Mouse (Mus musculus) midbrain, embryonic 14.5 days (tissue): ENCODE measurements around the gene Rsph3b. TPM values are rescaled to one million over a fixed set of nuclear protein-coding genes. Genes with fewer than 3 reads are reported as not detected.

ENCODE experiments used
- ATAC-seq: fragments of 200-750 bp; cut with Nextera tagmentation; 2 replicates; pipeline ENCODE4 v1.8.0; 2017; ENCODE audit warnings: moderate number of reproducible peaks, moderate library complexity; ENCODE audit not compliant: low FRiP score, low TSS enrichment
- DNase-seq: peaks from one replicate; pipeline ENCODE4 v3.0.0-alpha.2; 2015
- H3K27ac ChIP-seq: fragments of 300-500 bp; sonication (generic); replicated peaks from 2 replicates; pipeline ENCODE4 v1.5.1; 2014; ENCODE audit warnings: mild to moderate bottlenecking, low read depth, low read length, moderate library complexity
- H3K27me3 ChIP-seq: fragments of 300-500 bp; sonication (generic); 2 replicates; pipeline ENCODE4 v1.6.1; 2014; ENCODE audit warnings: low read length, control low read depth, mixed read lengths; ENCODE audit not compliant: control insufficient read depth, insufficient read depth
- H3K36me3 ChIP-seq: fragments of 300-500 bp; sonication (generic); 2 replicates; pipeline ENCODE4 v1.6.1; 2014; ENCODE audit warnings: low read length, control low read depth; ENCODE audit not compliant: control insufficient read depth, insufficient read depth
- H3K4me1 ChIP-seq: fragments of 300-500 bp; sonication (generic); 2 replicates; pipeline ENCODE4 v1.6.1; 2014; ENCODE audit warnings: mild to moderate bottlenecking, antibody characterized with exemption, low read length, control low read depth; ENCODE audit not compliant: control insufficient read depth, insufficient read depth
- H3K4me2 ChIP-seq: fragments of 300-500 bp; sonication (generic); 2 replicates; pipeline ENCODE4 v1.6.1; 2014; ENCODE audit warnings: mild to moderate bottlenecking, low read length, moderate library complexity
- H3K4me3 ChIP-seq: fragments of 300-500 bp; sonication (generic); replicated peaks from 2 replicates; pipeline ENCODE4 v1.5.1; 2014; ENCODE audit warnings: low read depth, low read length
- H3K9ac ChIP-seq: fragments of 300-500 bp; sonication (generic); replicated peaks from 2 replicates; pipeline ENCODE4 v1.6.1; 2014; ENCODE audit warnings: mild to moderate bottlenecking, low read length, moderate library complexity
- H3K9me3 ChIP-seq: fragments of 300-500 bp; sonication (generic); 2 replicates; pipeline ENCODE4 v1.6.1; 2016; ENCODE audit warnings: low read length, control low read depth, mixed read lengths; ENCODE audit not compliant: control insufficient read depth
- WGBS: fragments of 180-500 bp; shearing (Covaris S2); extraction: QIAGEN DNeasy Blood & Tissue Kit; methylation state at CpG from one replicate; pipeline ENCODE4 v1.1.7; 2014; 5-methylcytosine and 5-hydroxymethylcytosine counted together
- microRNA-seq: library from miRNA; unstranded; fragments of <30 nt; microRNA quantifications from one replicate; pipeline ENCODE4, GENCODE M21; 2016
- polyA plus RNA-seq: library from polyadenylated mRNA; unstranded; fragments of >200 nt; fragmentation: Nextera tagmentation; extraction: Ambion mirVana; gene quantifications from 2 replicates; pipeline ENCODE4 v1.2.1, GENCODE M21; 2014

The Rsph3b gene
- polyA plus RNA-seq, 1 experiment from 2014 or later = 53.3 TPM

DNA sequence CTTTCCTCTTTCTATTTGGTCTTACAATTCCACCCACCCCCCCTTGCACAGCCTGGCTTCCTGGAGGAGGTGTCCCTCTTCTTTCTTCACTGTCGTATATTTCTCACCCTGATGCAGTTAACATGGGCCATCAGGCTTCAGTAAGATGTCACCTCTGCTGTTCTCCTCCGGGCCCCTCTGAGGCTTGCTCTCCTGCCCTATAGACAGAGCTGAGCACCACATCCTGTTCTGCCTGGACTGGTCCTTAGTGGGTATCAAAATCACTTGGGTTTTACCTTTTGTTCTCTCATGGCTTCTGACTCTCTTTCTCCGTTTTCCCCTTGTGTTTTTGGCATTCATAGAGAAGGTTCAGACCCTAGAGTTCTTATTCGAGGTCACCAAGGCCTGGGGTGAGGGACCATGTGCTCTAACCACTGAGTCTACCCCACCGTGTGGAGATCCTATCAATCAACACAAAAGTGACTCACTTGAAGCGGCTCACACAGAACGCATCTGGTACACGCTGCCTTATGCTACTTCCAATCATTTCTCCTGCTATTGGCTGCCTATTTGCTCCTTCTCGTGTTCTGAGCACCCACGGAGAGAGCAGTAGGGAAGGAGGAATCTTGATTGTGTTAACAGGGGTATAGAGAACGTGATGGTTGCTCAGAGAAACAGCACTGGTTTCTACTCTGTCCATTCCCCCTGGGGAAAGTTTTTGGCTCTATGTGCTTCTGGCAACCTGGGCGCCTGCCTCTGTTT is 86.3 kb downstream of the Rsph3b start:
- Histone ChIP-seq H3K27ac (peak overlapping the region; percentile 77), H3K27me3 (no peaks in the 10 kb centered on the region), H3K9me3 (no peaks in the 10 kb centered on the region), H3K4me3 (0 out of 2 replicates have a peak overlapping the region, but pooled peaks have one; percentile 2), H3K4me1 (peaks cover 25% of the 10 kb centered on the region), H3K9ac (no peak overlapping the region), H3K36me3 (no peaks in the 10 kb centered on the region), H3K4me2 (peak overlapping the region; percentile 47; the same call in 1 of the 2 replicates)
- no peak for ATAC-seq
- DNase-seq = no peak
- WGBS = 51% methylated on average over 12 of the region's 12 CpGs

DNA sequence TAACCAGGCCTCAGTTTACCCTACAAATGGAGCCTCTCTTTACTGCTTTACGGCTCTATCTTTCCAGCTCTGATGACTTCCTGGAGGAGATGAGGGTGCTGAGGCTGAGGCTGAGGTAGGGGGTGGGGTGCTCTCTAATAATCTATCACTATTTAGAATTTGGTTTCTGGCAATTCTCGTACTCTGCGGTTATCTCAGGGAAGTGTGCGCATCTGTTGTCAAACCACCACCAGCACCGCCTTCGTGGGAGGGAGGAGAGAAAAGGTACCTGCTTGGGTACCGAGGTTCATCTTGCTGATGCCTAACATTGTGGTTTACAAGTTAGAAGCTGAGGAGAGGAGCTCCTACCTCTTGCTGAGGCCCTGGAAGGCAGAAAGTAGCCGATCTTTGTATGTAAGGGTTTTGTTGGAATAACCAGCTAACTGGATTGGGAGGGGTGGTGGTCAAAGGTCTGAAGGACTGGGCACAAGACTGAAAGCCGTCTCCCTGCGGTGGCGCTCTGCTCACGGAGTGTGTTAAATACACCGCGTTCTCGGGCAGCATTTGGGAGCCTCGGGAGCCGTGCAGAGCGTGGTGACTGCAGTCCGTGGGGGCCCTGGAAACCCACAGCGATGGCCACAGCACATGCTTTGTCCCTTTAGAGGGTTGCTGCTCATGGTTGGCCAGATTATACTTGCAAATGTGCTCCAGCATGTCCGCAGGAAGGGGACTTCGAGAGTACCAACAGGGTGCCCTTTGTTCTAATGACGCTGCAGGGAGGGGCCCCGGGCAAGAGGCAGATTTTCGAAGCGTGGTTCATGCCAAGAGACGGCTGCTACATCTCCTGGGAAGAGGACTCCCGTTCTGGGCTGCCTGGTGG is 87.1 kb downstream of the Rsph3b start:
- peak overlapping the region; percentile 77 for H3K27ac ChIP-seq
- peak overlapping the region; percentile 30; the same call in 1 of the 2 replicates for H3K9ac ChIP-seq
- no peaks in the 10 kb centered on the region for H3K36me3 ChIP-seq
- no peaks in the 10 kb centered on the region for H3K27me3 ChIP-seq
- H3K4me1 ChIP-seq = peaks cover 25% of the 10 kb centered on the region
- peak overlapping the region; percentile 47 for H3K4me2 ChIP-seq
- H3K9me3 ChIP-seq = no peaks in the 10 kb centered on the region
- WGBS = 2% methylated on average over 28 of the region's 28 CpGs
- H3K4me3 ChIP-seq = 0 out of 2 replicates have a peak overlapping the region, but pooled peaks have one; percentile 2
- peak; percentile 83 for DNase-seq
- peak; percentile 89 for ATAC-seq

DNA sequence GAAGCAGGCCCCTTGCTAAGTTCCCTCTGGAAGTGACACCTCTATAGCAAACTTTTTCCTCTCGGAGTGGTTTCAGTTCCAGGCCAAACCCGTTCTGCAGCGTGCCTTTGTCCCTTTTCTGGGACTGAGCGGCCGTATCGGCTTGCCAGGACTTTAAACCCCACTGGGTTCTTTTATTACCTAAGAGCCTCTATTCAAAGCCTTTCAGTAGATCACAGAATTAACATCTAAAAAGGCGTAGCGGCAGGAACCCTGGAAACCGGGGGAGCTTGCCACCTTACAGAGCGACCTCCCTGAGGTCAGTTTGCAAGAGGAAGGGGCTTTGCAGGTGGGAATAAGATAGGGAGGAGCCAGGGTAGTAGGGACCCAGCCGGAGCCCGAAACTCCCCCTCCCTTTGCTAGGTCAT is 88.0 kb downstream of the Rsph3b start:
- Histone ChIP-seq H3K36me3 (no peaks in the 10 kb centered on the region), H3K4me1 (peaks cover 25% of the 10 kb centered on the region), H3K4me2 (peak overlapping the region; percentile 13; the same call in 1 of the 2 replicates), H3K9ac (no peak overlapping the region), H3K9me3 (no peaks in the 10 kb centered on the region), H3K27me3 (no peaks in the 10 kb centered on the region), H3K27ac (peak overlapping the region; percentile 73), H3K4me3 (no peak overlapping the region)
- ATAC-seq = no peak; the same call in 1 of the 2 replicates
- peak; percentile 72 for DNase-seq
- 3% methylated on average over 12 of the region's 12 CpGs for WGBS

DNA sequence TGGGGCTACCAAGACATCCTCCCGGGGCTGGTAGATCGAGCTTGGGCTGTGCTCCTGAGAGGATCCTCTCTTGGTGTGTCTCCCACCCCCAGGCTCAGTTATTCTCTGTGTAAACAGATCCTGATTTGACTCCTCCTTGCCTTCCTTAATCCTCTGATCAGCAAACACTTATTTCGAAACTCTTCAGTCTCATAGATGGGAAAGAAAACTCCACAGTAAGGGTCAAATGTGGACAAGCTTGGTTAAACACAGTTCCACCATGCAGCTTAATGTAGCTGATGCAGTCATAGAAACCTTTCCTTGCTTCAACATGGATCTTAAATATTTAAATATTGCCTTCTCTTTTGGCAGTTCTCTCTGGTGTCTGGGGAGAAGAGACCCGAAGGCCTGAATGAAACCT is 88.4 kb downstream of the Rsph3b start:
- ATAC-seq = no peak
- H3K4me2 ChIP-seq = no peak overlapping the region
- H3K9me3 ChIP-seq = no peaks in the 10 kb centered on the region
- no peaks in the 10 kb centered on the region for H3K36me3 ChIP-seq
- DNase-seq = peak; percentile 29
- 4% methylated on average over 4 of the region's 4 CpGs for WGBS
- H3K27ac ChIP-seq = peak overlapping the region; percentile 73
- H3K4me3 ChIP-seq = no peak overlapping the region
- peaks cover 25% of the 10 kb centered on the region for H3K4me1 ChIP-seq
- H3K27me3 ChIP-seq = no peaks in the 10 kb centered on the region
- H3K9ac ChIP-seq = no peak overlapping the region

Small RNAs within 50 kb of the gene (microRNA-seq; reads per million reads assigned to microRNA genes)
- not detected for gene Mir692-1

Other genes starting within 250 kb of the Rsph3b start
- 20.8 and 27.8 TPM in 2 replicates for gene Ezr, start 165.9 kb downstream of the Rsph3b start, polyA plus RNA-seq
- gene Tagap1, start 12.5 kb upstream of the Rsph3b start, polyA plus RNA-seq = 63.8 and 70.2 TPM in 2 replicates
- gene Rnaset2b, start 22.0 kb upstream of the Rsph3b start, polyA plus RNA-seq = 62.1 and 64.3 TPM in 2 replicates
- gene Gm49721, start 30.2 kb upstream of the Rsph3b start, polyA plus RNA-seq = 0.31 TPM in 1 of 2 replicates, not detected in the other
- 0.49 TPM in 1 of 2 replicates, not detected in the other for gene Gm1604a, start 76.9 kb upstream of the Rsph3b start, polyA plus RNA-seq
- 17.3 and 22.7 TPM in 2 replicates for gene Rps6ka2, start 221.4 kb upstream of the Rsph3b start, polyA plus RNA-seq